Mouse (Mus musculus) heart, postnatal 4 days (tissue): Measurements from ENCODE around the gene Lrp6. TPM values are rescaled to one million over a fixed set of nuclear protein-coding genes. Genes with fewer than 3 reads are reported as not detected.

ENCODE experiments used
- DNase-seq: peaks from one replicate; pipeline ENCODE4 v3.0.0; 2021
- total RNA-seq, 2 experiments: library from RNA; stranded (reverse); gene quantifications; 2 replicates each; pipeline ENCODE4 v1.2.3; 2021

Gene Lrp6
- total RNA-seq, 2 experiments from 2014 or later: 48.6 to 50.9 TPM

- DNase-seq: no peak
These were observed 1.3 kb upstream of the Lrp6 start for GRCm38 (mm10) chr6:134567986-134568556.

GRCm38 (mm10) chr6:134566248-134566817, 432 bp downstream of the Lrp6 start:
- peak; percentile 15 for DNase-seq

GRCm38 (mm10) chr6:134565606-134566247, 1.0 kb downstream of the Lrp6 start:
- DNase-seq: peak; percentile 20

GRCm38 (mm10) chr6:134564539-134564938, 2.2 kb downstream of the Lrp6 start:
- DNase-seq: no peak

- DNase-seq: no peak
These were observed 7.1 kb downstream of the Lrp6 start for GRCm38 (mm10) chr6:134559635-134560034.

GRCm38 (mm10) chr6:134558546-134559129, 8.1 kb downstream of the Lrp6 start:
- no peak for DNase-seq

- DNase-seq: no peak
These were observed 9.7 kb downstream of the Lrp6 start for GRCm38 (mm10) chr6:134557043-134557442.

GRCm38 (mm10) chr6:134556185-134556950, 10.4 kb downstream of the Lrp6 start:
- DNase-seq: no peak

- DNase-seq: no peak
These were observed 11.6 kb downstream of the Lrp6 start for GRCm38 (mm10) chr6:134555178-134555577.

- DNase-seq: no peak
These were observed 12.5 kb downstream of the Lrp6 start for GRCm38 (mm10) chr6:134554230-134554629.

- DNase-seq: no peak
These were observed 15.8 kb downstream of the Lrp6 start for GRCm38 (mm10) chr6:134551007-134551406.

- DNase-seq: no peak
These were observed 16.4 kb downstream of the Lrp6 start for GRCm38 (mm10) chr6:134550396-134550795.

GRCm38 (mm10) chr6:134544843-134545242, 21.9 kb downstream of the Lrp6 start:
- DNase-seq: no peak

GRCm38 (mm10) chr6:134544093-134544492, 22.7 kb downstream of the Lrp6 start:
- DNase-seq: no peak

GRCm38 (mm10) chr6:134543607-134544006, 23.2 kb downstream of the Lrp6 start:
- no peak for DNase-seq

GRCm38 (mm10) chr6:134542374-134542773, 24.4 kb downstream of the Lrp6 start:
- DNase-seq: no peak

GRCm38 (mm10) chr6:134540161-134540560, 26.6 kb downstream of the Lrp6 start:
- DNase-seq: no peak

- no peak for DNase-seq
These were observed 27.3 kb downstream of the Lrp6 start for GRCm38 (mm10) chr6:134539459-134539858.

- DNase-seq: no peak
These were observed 28.0 kb downstream of the Lrp6 start for GRCm38 (mm10) chr6:134538805-134539204.

GRCm38 (mm10) chr6:134537461-134538117, 29.2 kb downstream of the Lrp6 start:
- no peak for DNase-seq

- DNase-seq: no peak
These were observed 31.6 kb downstream of the Lrp6 start for GRCm38 (mm10) chr6:134535169-134535568.

GRCm38 (mm10) chr6:134533021-134533420, 33.7 kb downstream of the Lrp6 start:
- DNase-seq: no peak
